Mouse (Mus musculus) adrenal gland, adult (tissue): ENCODE results near the gene Tie1.
"Not testable (repeated sequence)": the region's sequence is repeated elsewhere in the genome, so short reads cannot be mapped to it uniquely, and the experiment has no call there.

ENCODE experiments used
- DNase-seq, 2 experiments: peaks; one replicate each; pipeline ENCODE4 v3.0.0; 2022 to 2023; ENCODE audit warnings: low spot score in 1 of 2; ENCODE audit not compliant: inconsistent age in 2 of 2

The Tie1 gene

DNA sequence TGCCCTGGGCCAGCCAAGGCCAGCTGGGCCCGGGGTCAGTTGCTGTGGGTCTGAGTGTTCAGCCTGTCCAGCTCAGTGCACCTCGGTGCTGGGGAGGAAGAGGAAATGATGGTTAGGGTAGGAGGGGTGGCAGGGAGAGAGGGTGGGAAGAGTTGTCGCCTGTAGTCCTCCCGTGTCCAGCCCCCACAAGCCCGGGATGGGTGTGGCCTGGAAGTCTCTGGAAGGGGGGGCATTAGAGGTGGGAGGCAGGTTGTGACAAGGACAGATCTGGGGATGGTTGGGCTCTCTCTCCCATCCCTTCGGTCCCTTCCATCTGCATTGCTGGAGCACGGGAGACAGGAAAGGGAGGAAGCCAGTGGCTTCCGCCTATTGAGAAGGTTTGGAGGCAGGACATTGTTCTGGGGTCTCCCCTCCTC lies at the start of gene Tie1:
TSS of gene Tie1 (minus strand) at position 345 of the 416 bp plus-strand sequence.
- DNase-seq: peak; percentile 75 to 77

- no peak for DNase-seq
Measured at GRCm38 (mm10) chr4:118537801-118538200, 47.9 kb upstream of the Tie1 start.

- no peak for DNase-seq
Measured at GRCm38 (mm10) chr4:118535610-118536009, 45.7 kb upstream of the Tie1 start.

- no peak for DNase-seq
Measured at GRCm38 (mm10) chr4:118533605-118534004, 43.7 kb upstream of the Tie1 start.

DNA sequence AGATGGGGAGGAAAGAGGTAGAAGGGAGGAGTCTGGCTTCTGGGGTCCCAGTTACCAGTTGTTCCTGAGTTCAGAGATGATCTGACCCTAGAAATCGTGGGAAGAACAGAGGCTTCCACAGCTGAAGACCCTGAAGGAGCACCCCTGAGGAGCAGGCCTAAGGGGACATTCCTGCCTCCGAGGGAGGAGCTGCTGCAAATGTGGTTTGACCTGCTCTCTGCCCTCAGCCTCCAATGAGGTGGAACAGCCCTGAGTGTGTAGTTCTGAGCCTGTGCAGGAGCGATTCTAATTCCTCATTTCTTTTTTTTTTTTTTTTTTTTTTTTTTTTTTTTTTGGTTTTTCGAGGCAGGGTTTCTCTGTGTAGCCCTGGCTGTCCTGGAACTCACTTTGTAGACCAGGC lies 43.3 kb upstream of the Tie1 start:
- no peak for DNase-seq

- no peak for DNase-seq
Measured at GRCm38 (mm10) chr4:118532663-118533062, 42.8 kb upstream of the Tie1 start.

- no peak for DNase-seq
Measured at GRCm38 (mm10) chr4:118527720-118528119, 37.9 kb upstream of the Tie1 start.

DNA sequence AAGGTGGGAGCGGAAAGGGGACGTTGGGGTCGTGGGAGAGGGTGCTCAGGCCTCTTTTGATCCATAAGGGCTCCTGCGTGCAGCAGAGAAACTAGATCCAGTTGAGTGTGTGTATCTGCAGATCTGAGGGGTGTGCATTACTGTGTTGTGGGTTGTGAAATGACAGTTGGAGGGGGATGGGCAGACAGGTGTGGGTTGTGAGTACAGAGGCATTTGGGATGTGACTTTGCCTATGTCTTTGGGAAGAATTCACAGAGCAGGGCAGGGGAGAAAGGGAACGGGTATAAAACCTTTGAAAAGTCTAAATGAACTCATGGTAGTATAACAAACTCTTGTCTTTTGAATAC lies 37.4 kb upstream of the Tie1 start:
- DNase-seq: no peak

GRCm38 (mm10) chr4:118526408-118527334 lies 36.8 kb upstream of the Tie1 start, which contains the start of gene 2610528J11Rik:
Gene 2610528J11Rik, plus strand, starts transcription at chr4:118526999.
- DNase-seq: no peak

DNA sequence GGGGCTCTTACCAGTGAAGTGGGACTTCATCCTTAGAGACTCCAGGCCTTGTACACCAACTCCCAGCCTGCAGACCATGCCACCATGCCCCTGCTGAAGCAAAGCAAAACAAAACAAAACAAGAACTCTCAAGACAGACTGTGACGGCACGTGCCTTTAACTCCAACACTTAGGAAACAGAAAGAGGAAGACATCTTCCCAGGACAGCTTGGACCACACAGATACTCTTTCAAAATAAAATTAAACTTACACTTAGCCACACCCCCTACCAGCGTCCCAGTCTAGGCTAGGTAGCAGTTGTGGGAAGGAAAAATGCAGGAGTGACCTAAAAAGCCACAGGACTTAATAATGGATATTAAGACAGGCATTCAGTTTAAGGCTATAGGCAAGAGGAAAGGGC lies 35.9 kb upstream of the Tie1 start:
- DNase-seq: no peak

DNA sequence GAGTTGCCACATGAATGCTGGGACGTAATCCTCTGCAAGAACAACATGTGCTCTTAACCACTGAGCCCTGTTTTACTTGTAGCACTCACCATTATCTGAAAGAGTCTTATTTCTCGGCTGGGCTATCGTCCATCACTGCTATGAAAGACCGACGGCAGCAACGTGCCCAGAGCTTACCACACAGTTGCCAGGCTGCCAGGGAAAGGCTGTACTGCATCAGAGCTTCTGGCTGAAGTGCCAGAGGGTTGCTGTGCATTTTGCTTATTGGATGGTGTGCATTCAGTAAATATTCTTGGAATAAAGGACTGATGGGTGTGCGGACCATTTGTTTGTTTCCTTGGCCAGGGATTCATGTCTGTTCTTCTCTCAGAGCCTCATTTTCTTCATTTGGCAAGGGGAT lies 34.1 kb upstream of the Tie1 start:
- no peak for DNase-seq

GRCm38 (mm10) chr4:118522248-118522647 lies 32.4 kb upstream of the Tie1 start:
- no peak for DNase-seq

GRCm38 (mm10) chr4:118518208-118518607 lies 28.3 kb upstream of the Tie1 start:
- no peak for DNase-seq

DNA sequence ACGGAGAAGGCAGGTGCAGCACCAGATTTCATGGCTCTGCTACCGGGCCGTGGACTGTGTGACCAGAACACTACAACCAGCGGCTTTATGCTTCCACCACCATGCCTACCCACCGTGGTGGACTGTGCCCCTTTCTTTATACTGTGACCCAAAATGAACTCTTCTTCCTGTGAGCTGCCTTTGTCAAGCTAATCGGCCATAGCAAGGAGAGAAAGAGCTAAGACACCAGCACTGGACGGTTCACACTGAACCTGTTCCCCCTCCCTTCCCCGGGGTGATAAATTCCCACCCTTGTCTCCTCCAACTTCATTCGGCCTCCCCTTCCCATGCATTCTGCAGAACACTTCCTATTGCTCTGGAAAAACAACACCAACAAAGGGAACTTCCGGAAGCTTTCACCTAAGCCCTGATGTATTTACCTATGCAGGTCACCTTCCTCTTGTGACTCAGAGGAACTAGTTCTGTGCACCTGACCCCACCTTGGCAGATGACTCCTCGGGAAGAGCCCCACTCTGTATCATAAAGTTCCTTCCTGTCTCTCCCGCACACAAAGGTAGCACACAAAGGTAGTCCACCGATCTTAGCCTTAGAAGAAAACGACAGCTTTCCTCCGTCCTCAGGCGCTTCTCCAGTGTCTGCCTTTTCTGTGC lies 27.8 kb upstream of the Tie1 start:
- DNase-seq: no peak

DNA sequence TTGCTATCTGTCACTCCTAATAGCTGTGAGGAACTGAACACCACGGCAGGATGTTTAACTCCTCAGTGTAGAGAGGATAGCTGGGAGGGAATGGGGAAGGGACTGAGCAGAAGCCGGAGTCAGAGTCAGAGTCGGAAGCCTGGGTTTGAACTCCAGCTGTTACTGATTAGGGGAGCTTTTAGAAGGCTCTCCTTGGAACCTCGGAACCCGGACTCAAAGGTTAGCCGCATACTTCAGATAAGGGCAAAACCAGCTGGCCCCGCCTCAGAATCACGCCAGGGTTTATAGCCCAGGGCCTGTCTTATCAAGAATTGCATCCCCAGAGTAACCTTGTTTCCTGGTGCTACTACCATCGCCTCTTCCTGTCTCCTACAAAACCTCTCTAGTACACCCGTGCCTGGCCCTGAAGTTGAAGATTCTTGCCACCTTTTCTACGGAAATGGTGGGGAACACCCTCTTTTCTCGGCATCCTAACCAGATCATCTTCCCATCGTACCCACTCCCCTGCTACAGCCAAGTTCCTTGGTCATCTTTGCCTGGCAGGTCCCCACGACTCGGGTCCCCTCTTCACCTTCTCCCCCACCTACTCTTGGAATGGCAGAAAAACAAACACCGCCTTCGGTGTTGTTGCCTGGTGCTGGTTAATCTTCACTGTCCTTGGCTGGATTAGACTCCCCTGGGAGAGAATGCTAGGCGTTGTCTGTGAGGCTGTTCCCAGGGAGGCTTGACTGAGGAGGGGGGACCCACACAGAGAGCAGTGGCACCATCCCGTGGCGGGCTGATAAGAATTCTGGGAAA lies 27.0 kb upstream of the Tie1 start:
- peak; percentile 27 to 34 for DNase-seq

DNA sequence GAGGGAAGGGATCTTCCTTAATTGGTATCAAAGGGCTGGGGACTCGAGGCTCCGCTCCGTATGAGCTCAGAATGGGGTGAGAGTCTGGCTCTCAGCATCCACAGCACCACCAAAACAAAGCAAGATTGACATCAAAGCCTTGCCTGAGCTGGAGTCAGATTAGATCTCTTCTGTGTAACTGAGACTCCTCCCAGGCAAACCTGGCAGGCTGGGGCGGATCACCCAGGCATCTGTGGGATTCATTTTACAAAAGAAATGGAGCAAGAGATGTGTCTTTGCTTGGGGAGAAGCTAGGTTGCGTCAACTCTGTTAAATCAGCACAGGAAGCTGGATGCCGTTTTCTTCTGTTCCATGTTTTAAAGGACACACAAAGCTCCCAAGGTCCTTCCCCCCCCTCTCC lies 19.2 kb upstream of the Tie1 start:
- DNase-seq: peak; percentile 17 to 56

DNA sequence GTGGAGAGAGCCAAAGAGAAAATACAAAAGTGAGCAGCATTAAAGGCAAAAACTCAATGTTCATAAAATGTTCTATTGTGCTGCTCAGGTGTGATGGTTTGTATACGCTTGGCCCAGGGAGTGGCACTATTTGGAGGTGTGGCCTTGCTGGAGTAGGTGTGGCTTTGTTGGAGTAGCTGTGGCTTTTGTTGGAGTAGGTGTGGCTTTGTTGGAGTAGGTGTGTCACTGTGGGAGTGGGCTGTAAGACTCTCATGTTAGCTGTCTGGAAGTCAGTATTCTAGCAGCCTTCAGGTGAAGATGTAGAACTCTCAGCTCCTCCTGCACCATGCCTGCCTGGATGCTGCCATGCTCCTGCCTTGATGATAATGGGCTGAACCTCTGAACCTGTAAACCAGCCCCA lies 17.3 kb upstream of the Tie1 start:
- DNase-seq: not testable (repeated sequence)

GRCm38 (mm10) chr4:118505551-118505950 lies 15.7 kb upstream of the Tie1 start:
- peak in 1 of 2 experiments; percentile 44 for DNase-seq

- peak in 1 of 2 experiments; percentile 39 for DNase-seq
Measured at GRCm38 (mm10) chr4:118500792-118501191, 10.9 kb upstream of the Tie1 start.

- DNase-seq: peak; percentile 29 to 51
Measured at GRCm38 (mm10) chr4:118500171-118500724, 10.4 kb upstream of the Tie1 start.

- DNase-seq: no peak
Measured at GRCm38 (mm10) chr4:118490461-118490860, 600 bp upstream of the Tie1 start.
